Mouse (Mus musculus): ENCODE results near the gene Izumo2. TPM values are rescaled to one million over a fixed set of nuclear protein-coding genes. Genes with fewer than 3 reads are reported as not detected.
A peak's percentile ranks its signal among the peaks of the same experiment; 100 is the strongest.
"Not testable (repeated sequence)": the region's sequence is repeated elsewhere in the genome, so short reads cannot be mapped to it uniquely, and the experiment has no call there.

Izumo2 gene
- polyA plus RNA-seq, 1 experiment from 2014 or later, result not detected

DNA sequence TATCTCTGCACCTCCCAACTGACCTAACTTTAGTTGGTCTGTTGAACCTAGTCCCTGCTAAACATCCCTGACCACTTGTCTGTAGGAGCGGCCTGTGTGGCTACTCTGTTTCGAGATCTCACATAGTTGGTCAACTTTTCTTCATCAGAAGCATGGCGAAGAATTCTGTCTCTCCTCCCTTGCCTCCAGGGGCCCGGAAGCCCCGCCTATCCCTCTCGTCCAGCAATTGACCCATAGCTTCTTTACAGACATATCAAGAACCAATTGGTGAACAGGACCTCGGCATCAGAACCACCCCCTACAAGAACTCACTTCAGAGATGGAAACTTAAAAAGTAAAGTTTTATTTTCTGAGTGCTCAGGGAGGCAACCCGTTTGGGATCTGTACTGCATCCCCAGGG is 5.6 kb upstream of the Izumo2 start:
- 66% methylated on average over 8 of the region's 8 CpGs for WGBS
- no peaks in the 10 kb centered on the region for H3K36me3 ChIP-seq
- H3K9ac ChIP-seq, result no peak overlapping the region
- no peak overlapping the region for H3K4me2 ChIP-seq
- H3K4me3 ChIP-seq, result no peak overlapping the region
- no peak for ATAC-seq (ENCODE audit: borderline replicate concordance, extremely low read depth, low FRiP score, low TSS enrichment)
- H3K27ac ChIP-seq, result no peak overlapping the region
- no peaks in the 10 kb centered on the region for H3K27me3 ChIP-seq
- H3K9me3 ChIP-seq, result no peaks in the 10 kb centered on the region
- 0 out of 2 replicates have a peak, but pooled peaks cover 6% of the 10 kb centered on the region for H3K4me1 ChIP-seq

DNA sequence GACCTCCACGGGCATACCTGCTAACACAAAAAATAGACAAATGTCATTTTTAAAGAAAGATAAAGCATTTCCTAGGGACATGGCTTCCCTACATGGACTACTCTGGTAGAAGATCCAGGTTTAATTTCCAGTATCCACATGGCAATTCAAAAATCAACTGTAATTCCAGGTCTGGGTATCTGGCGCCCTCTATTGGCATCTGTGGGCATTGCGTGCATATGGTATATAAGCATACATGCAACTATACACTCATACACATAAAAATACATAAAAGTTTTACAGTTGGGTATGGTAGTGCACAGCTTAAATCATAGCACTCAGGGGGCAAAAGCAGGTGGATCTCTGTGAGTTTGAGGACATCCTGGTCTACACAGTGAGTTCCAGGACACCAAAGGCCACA is 4.2 kb upstream of the Izumo2 start:
- H3K27ac ChIP-seq, result no peak overlapping the region
- no peaks in the 10 kb centered on the region for H3K9me3 ChIP-seq
- no peaks in the 10 kb centered on the region for H3K36me3 ChIP-seq
- no peaks in the 10 kb centered on the region for H3K27me3 ChIP-seq
- H3K4me2 ChIP-seq, result no peak overlapping the region
- H3K4me3 ChIP-seq, result no peak overlapping the region
- H3K9ac ChIP-seq, result no peak overlapping the region
- WGBS, result 52% methylated on average over 3 of the region's 3 CpGs
- no peaks in the 10 kb centered on the region for H3K4me1 ChIP-seq
- no peak for ATAC-seq (ENCODE audit: borderline replicate concordance, extremely low read depth, low FRiP score, low TSS enrichment)

- 91% methylated on average over 4 of the region's 4 CpGs for WGBS
- no peak overlapping the region for H3K4me3 ChIP-seq
- H3K36me3 ChIP-seq, result no peaks in the 10 kb centered on the region
- H3K4me1 ChIP-seq, result no peaks in the 10 kb centered on the region
- no peak overlapping the region for H3K9ac ChIP-seq
- no peak for ATAC-seq (ENCODE audit: borderline replicate concordance, extremely low read depth, low FRiP score, low TSS enrichment)
- H3K4me2 ChIP-seq, result no peak overlapping the region
- H3K27me3 ChIP-seq, result no peaks in the 10 kb centered on the region
- no peaks in the 10 kb centered on the region for H3K9me3 ChIP-seq
- no peak overlapping the region for H3K27ac ChIP-seq
These were observed 3.5 kb upstream of the Izumo2 start for GRCm38 (mm10) chr7:44705086-44705485.

DNA sequence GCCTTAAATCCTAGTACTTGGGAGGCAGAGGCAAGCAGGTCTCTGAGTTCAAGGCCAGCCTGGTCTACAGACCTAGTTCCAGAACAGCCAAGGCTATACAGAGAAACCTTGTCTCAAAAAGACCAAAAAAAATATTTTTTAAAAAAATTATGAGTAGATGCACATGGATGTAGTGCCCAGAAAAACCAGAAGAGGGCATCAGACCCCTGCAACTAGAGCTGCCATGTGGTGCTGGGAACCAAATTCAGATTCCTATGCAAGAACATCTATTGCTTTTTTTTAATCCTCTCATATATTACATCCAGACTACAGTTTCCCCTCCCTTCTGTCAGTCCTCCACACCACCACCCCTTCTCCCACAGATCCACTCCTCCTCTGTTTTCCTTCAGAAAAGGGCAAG is 2.2 kb upstream of the Izumo2 start:
- H3K4me1 ChIP-seq, result no peaks in the 10 kb centered on the region
- no peak overlapping the region for H3K27ac ChIP-seq
- H3K9ac ChIP-seq, result no peak overlapping the region
- H3K4me3 ChIP-seq, result no peak overlapping the region
- no peaks in the 10 kb centered on the region for H3K27me3 ChIP-seq
- no peaks in the 10 kb centered on the region for H3K36me3 ChIP-seq
- no peak for ATAC-seq (ENCODE audit: borderline replicate concordance, extremely low read depth, low FRiP score, low TSS enrichment)
- H3K4me2 ChIP-seq, result no peak overlapping the region
- H3K9me3 ChIP-seq, result no peaks in the 10 kb centered on the region

- H3K36me3 ChIP-seq, result no peaks in the 10 kb centered on the region
- H3K4me1 ChIP-seq, result no peaks in the 10 kb centered on the region
- H3K4me3 ChIP-seq, result no peak overlapping the region
- H3K27me3 ChIP-seq, result no peaks in the 10 kb centered on the region
- H3K9ac ChIP-seq, result no peak overlapping the region
- H3K9me3 ChIP-seq, result no peaks in the 10 kb centered on the region
- no peak overlapping the region for H3K4me2 ChIP-seq
- ATAC-seq (ENCODE audit: borderline replicate concordance, extremely low read depth, low FRiP score, low TSS enrichment), result no peak
- no peak overlapping the region for H3K27ac ChIP-seq
- 86% methylated on average over 5 of the region's 5 CpGs for WGBS
These were observed 1.3 kb upstream of the Izumo2 start for GRCm38 (mm10) chr7:44707169-44707675.

GRCm38 (mm10) chr7:44708093-44708492 is 449 bp upstream of the Izumo2 start:
- not testable (repeated sequence) for H3K9ac ChIP-seq; H3K4me3 ChIP-seq; ATAC-seq (ENCODE audit: borderline replicate concordance, extremely low read depth, low FRiP score, low TSS enrichment); H3K27ac ChIP-seq; H3K4me1 ChIP-seq; H3K27me3 ChIP-seq; H3K36me3 ChIP-seq; H3K4me2 ChIP-seq; H3K9me3 ChIP-seq
- 83% methylated on average over 6 of the region's 6 CpGs for WGBS

DNA sequence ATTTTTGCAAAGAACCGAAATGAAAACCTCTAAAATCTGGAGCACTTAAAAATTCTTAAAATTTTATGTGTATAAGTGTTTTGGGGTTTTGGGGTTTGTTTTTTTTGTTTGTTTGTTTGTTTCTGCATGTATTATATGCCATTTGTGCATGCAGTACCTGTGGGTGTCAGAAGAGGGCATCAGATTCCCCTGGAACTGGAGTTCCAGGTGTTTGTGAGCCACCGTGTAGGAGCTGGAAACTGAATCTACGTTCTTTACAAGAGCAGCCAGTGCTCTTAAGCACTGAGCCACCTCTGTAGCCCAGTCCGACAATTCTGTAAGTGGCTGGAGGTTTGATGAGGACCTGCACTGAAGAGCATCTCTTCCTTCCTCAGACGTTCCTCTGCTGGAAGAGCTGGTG is 1.3 kb downstream of the Izumo2 start:
- Histone ChIP-seq H3K27ac (no peak overlapping the region), H3K36me3 (no peaks in the 10 kb centered on the region), H3K27me3 (no peaks in the 10 kb centered on the region), H3K9me3 (no peaks in the 10 kb centered on the region), H3K4me3 (no peak overlapping the region), H3K4me2 (no peak overlapping the region), H3K9ac (no peak overlapping the region), H3K4me1 (no peaks in the 10 kb centered on the region)
- 77% methylated on average over 5 of the region's 5 CpGs for WGBS
- ATAC-seq (ENCODE audit: borderline replicate concordance, extremely low read depth, low FRiP score, low TSS enrichment), result no peak

DNA sequence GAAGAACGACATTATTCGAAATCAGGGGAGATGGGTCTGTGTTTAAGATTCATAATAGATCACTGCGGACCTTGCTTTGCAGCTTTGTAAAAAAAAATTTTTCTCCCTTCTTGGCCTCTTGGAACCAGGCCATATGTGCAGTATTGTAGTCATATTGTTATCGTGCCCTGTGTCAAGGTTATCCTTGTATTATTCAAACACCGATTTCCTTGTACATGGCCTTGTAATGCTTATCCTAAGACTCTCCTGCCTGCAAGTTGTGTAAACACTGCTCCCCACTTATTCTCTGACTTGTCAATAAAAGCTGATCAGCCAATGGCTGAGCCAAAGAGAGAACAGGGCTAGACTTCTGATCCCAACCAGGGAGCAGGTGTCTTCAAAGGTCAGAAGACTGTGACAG is 13.5 kb downstream of the Izumo2 start:
- Histone ChIP-seq H3K9ac (no peak overlapping the region), H3K27me3 (no peaks in the 10 kb centered on the region), H3K4me1 (peaks cover 12% of the 10 kb centered on the region; the same call in 1 of the 2 replicates), H3K4me3 (no peak overlapping the region), H3K4me2 (no peak overlapping the region), H3K27ac (no peak overlapping the region), H3K36me3 (no peaks in the 10 kb centered on the region), H3K9me3 (no peaks in the 10 kb centered on the region)
- whole genome bisulfite sequencing, result 54% methylated on average over 5 of the region's 5 CpGs
- no peak for ATAC-seq (ENCODE audit: borderline replicate concordance, extremely low read depth, low FRiP score, low TSS enrichment)

DNA sequence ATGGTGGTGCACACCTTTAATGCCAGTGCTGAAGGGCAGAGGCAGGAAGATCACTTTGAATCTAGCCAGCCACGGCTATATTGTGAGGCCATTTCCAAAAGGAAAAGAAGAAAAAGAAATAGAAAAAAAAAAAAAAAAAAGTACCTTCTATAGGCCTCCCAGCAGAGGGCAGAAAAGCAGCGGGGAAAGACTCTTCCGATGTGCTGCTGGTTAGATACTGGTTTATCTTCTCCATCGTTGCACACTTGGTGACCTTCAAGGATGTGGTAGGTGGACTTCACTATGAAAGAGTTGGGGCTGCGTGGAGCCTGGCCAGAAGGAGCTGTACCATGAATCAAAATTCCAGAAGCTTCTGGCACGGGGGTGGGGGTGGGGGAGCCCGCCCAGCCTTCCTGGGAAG is 15.8 kb downstream of the Izumo2 start:
- H3K36me3 ChIP-seq, result no peaks in the 10 kb centered on the region
- H3K4me2 ChIP-seq, result no peak overlapping the region
- H3K27ac ChIP-seq, result no peak overlapping the region
- no peak for ATAC-seq (ENCODE audit: borderline replicate concordance, extremely low read depth, low FRiP score, low TSS enrichment)
- H3K9me3 ChIP-seq, result no peaks in the 10 kb centered on the region
- H3K4me3 ChIP-seq, result no peak overlapping the region
- no peaks in the 10 kb centered on the region for H3K27me3 ChIP-seq
- H3K4me1 ChIP-seq, result peaks cover 13% of the 10 kb centered on the region; the same call in 1 of the 2 replicates
- H3K9ac ChIP-seq, result no peak overlapping the region
- 23% methylated on average over 7 of the region's 7 CpGs for WGBS

- ATAC-seq (ENCODE audit: borderline replicate concordance, extremely low read depth, low FRiP score, low TSS enrichment), result no peak
- Histone ChIP-seq H3K4me1 (peaks cover 13% of the 10 kb centered on the region; the same call in 1 of the 2 replicates), H3K9ac (no peak overlapping the region), H3K27ac (no peak overlapping the region), H3K4me3 (no peak overlapping the region), H3K27me3 (no peaks in the 10 kb centered on the region), H3K4me2 (no peak overlapping the region), H3K36me3 (no peaks in the 10 kb centered on the region), H3K9me3 (no peaks in the 10 kb centered on the region)
- WGBS, result 60% methylated on average over 6 of the region's 6 CpGs
These were observed 17.8 kb downstream of the Izumo2 start for GRCm38 (mm10) chr7:44726343-44726742.

DNA sequence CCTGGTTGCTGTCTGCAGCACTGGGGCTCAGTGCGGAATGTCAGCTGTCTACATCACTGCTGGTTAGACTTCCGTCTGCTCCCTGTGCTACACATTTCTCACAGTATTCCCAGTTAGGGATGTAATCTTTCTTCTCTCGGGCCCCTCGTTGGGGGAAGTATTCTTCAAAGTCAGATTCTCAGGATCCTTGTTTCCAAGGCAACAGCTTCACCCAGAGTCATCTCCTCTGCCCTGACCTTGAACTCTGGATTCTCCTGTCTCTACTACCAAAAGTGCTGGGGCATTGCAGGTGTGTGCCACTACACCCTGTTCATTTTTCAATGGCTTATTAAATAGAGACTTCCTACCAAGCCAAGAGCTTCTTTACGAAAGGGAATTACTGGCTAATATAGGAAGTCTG is 18.6 kb downstream of the Izumo2 start:
- Histone ChIP-seq H3K9ac (no peak overlapping the region), H3K27ac (peak overlapping the region; percentile 56; the same call in 1 of the 2 replicates), H3K4me3 (no peak overlapping the region), H3K36me3 (no peaks in the 10 kb centered on the region), H3K4me1 (peaks cover 8% of the 10 kb centered on the region; the same call in 1 of the 2 replicates), H3K9me3 (no peaks in the 10 kb centered on the region), H3K27me3 (no peaks in the 10 kb centered on the region), H3K4me2 (no peak overlapping the region)
- 44% methylated on average over 5 of the region's 5 CpGs for WGBS
- no peak for ATAC-seq (ENCODE audit: borderline replicate concordance, extremely low read depth, low FRiP score, low TSS enrichment)

DNA sequence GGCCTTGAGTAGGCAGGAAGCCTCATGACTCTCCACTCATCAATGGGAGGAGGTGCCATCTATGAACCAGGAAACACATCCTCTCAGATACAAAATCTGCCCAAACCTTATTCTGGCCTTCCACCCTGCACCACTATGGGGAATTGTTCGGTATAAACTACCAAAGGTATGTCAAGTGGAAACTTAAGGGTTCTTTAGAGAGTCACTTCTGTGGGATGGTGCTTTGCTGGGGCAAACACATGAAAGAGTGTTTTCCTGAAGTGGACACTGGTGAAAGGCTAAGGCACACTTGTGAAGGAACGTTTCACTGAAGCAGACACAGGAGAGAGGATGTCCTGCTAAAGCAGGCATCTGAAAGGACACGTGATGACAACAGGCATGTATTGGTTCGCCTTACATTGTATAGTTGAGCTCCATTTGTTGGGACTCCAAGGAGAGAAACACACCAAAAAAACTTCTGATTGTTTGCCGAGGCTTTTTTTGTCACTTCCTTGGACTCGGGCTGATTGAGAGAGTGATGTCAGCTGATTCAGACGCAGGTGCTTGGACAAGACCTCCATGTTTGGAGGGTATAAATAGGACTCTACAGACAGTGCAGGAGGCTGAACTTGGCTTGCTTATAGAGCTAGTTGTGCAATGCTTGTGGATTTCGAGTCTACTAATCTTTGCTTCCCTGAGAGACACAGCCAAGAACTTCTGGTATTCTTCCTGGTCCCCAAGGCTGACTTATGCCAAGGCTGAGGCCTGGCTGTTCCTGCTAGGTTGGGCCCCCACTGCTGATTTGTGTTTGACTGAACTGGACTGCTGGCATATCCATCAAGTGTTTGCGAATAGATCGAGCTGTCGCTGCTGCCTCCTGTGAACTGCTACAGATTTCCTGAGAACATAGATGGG is 19.8 kb downstream of the Izumo2 start:
- 65% methylated on average over 11 of the region's 11 CpGs for WGBS
- Histone ChIP-seq H3K4me3 (no peak overlapping the region), H3K9me3 (no peaks in the 10 kb centered on the region), H3K9ac (no peak overlapping the region), H3K4me1 (peaks cover 8% of the 10 kb centered on the region; the same call in 1 of the 2 replicates), H3K4me2 (no peak overlapping the region), H3K27ac (peak overlapping the region; percentile 56), H3K36me3 (0 out of 2 replicates have a peak, but pooled peaks cover 7% of the 10 kb centered on the region), H3K27me3 (no peaks in the 10 kb centered on the region)
- ATAC-seq (ENCODE audit: borderline replicate concordance, extremely low read depth, low FRiP score, low TSS enrichment), result no peak
